Mouse (Mus musculus) spleen, postnatal 10 days (tissue): ENCODE measurements around the gene Col28a1.

Experiments
- DNase-seq, 2 experiments: peaks; one replicate each; pipeline ENCODE4 v3.0.0; 2021 to 2022; ENCODE audit warnings: low spot score in 2 of 2

Col28a1 gene

GRCm38 (mm10) chr6:8119116-8119515, 73.3 kb downstream of the Col28a1 start:
- no peak for DNase-seq

- DNase-seq: no peak
Measured at GRCm38 (mm10) chr6:8118577-8118976, 73.8 kb downstream of the Col28a1 start.

GRCm38 (mm10) chr6:8105870-8106706, 86.3 kb downstream of the Col28a1 start:
- no peak for DNase-seq

- DNase-seq: no peak
Measured at GRCm38 (mm10) chr6:8101224-8101623, 91.2 kb downstream of the Col28a1 start.

GRCm38 (mm10) chr6:8095856-8096255, 96.6 kb downstream of the Col28a1 start:
- DNase-seq: no peak

- no peak for DNase-seq
Measured at GRCm38 (mm10) chr6:8094160-8094953, 98.1 kb downstream of the Col28a1 start.

GRCm38 (mm10) chr6:8093556-8093955, 98.9 kb downstream of the Col28a1 start:
- no peak for DNase-seq

- no peak for DNase-seq
Measured at GRCm38 (mm10) chr6:8086847-8087246, 105.6 kb downstream of the Col28a1 start.

GRCm38 (mm10) chr6:8084806-8085205, 107.6 kb downstream of the Col28a1 start:
- DNase-seq: no peak

GRCm38 (mm10) chr6:8083196-8083595, 109.2 kb downstream of the Col28a1 start:
- no peak for DNase-seq

- DNase-seq: no peak
Measured at GRCm38 (mm10) chr6:8077572-8078146, 114.8 kb downstream of the Col28a1 start.

- DNase-seq: no peak
Measured at GRCm38 (mm10) chr6:8074914-8075313, 117.5 kb downstream of the Col28a1 start.

- DNase-seq: no peak
Measured at GRCm38 (mm10) chr6:8068979-8069378, 123.4 kb downstream of the Col28a1 start.

GRCm38 (mm10) chr6:8068394-8068793, 124.0 kb downstream of the Col28a1 start:
- no peak for DNase-seq

GRCm38 (mm10) chr6:8067124-8067523, 125.3 kb downstream of the Col28a1 start:
- no peak for DNase-seq

GRCm38 (mm10) chr6:8066208-8066607, 126.2 kb downstream of the Col28a1 start:
- DNase-seq: peak in 1 of 2 experiments; percentile 59

- DNase-seq: no peak
Measured at GRCm38 (mm10) chr6:8059199-8059598, 133.2 kb downstream of the Col28a1 start.

- DNase-seq: no peak
Measured at GRCm38 (mm10) chr6:8048216-8048615, 144.2 kb downstream of the Col28a1 start.

- DNase-seq: no peak
Measured at GRCm38 (mm10) chr6:8046446-8046845, 146.0 kb downstream of the Col28a1 start.

GRCm38 (mm10) chr6:8045825-8046224, 146.6 kb downstream of the Col28a1 start:
- DNase-seq: no peak

- no peak for DNase-seq
Measured at GRCm38 (mm10) chr6:8028711-8029110, 163.7 kb downstream of the Col28a1 start.

- no peak for DNase-seq
Measured at GRCm38 (mm10) chr6:8025332-8026129, 166.9 kb downstream of the Col28a1 start.
